Mouse (Mus musculus) liver, embryonic 14.5 days (tissue): Measurements from ENCODE around the gene Rreb1.

Source experiments
- CTCF ChIP-seq: IDR thresholded peaks from 2 replicates; pipeline ENCODE4 v1.5.1; 2016; ENCODE audit warnings: antibody characterized with exemption, low read depth, control low read depth
- EP300 ChIP-seq: IDR thresholded peaks from 2 replicates; pipeline ENCODE4 v1.6.1; 2016; ENCODE audit warnings: antibody characterized with exemption, low read depth

DNA sequence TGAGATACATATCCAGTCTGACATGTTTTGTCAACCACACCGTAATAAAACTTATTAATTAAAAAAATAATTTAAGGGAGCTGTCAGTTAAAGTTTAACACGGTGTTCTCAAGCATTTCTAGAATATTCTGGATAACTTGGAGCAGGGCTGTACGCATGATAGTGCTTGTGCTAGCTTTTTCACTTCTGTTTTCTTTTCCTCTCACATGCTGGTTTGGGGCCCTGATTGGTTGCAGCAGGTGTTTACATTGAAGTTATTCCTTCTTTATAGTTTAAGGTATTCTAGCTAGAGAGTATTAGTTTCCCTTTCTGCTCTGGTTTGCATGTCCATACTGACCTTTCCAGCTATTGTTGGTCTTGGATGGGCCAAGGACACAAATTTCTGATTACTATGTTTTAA lies 82.6 kb downstream of the Rreb1 start:
- no peak for TF ChIP-seq EP300
- no peak for TF ChIP-seq CTCF
